In the genomic region with DNA sequence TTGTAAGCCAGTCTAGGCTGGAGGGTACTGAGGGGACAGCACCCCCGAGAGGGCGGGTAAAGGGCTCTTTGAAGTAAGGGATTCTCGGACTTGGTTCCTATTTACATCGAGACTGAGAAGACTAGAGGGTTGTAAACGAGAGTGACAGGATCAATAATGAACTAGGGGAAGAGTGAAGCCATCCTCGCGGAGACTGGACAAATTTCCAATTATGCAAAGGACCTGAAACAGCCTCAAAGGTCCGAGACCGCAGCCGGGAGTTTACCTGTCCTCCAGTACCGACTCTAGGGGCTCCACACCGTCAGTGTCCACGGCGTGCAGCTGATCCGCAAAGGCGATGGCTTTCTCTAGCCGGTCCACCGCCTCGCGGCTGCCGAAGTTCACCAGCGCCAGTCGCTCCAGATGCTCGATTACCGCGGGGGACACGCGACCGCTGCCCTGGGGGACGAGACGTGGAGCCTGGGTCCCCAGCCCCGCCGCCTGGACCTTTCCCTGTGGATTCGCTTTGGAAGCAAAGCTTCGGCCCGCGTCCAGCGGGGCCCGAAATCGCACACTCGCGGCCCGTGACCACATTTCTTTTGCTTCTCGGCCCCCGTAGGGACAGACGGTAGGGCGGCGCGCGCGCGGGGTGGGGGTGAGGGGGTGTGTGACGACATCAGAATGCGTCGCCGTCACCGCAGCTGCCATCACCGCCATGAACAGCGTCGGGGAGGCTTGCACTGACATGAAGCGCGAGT, we compare ENCODE assay signal across 8 mouse cellular contexts. TPM values are rescaled to one million over a fixed set of nuclear protein-coding genes. Genes with fewer than 3 reads are reported as not detected.
DNase-seq lines count a peak whose midpoint lies in the region; ATAC-seq and TF ChIP-seq lines count a peak whose summit lies in the region.

A gene (minus strand): TSS at position 602 of the 737 bp plus-strand sequence.
A gene (plus strand): TSS at position 649 of the 737 bp plus-strand sequence.

- no peaks in the 10 kb centered on the region for H3K27me3 ChIP-seq in ES-Bruce4 (ENCODE audit: control insufficient read depth, insufficient read depth, low read length, poor library complexity, severe bottlenecking)
- H3K27me3 ChIP-seq in forebrain, embryonic 14.5 days (replicated peaks; ENCODE audit: control insufficient read depth, insufficient read depth, low read length), result no peaks in the 10 kb centered on the region
- H3K27me3 ChIP-seq in liver, postnatal 0 days (ENCODE audit: insufficient read depth, low read length), result no peaks in the 10 kb centered on the region
- no peaks in the 10 kb centered on the region for H3K27me3 ChIP-seq in neural tube, embryonic 14.5 days (ENCODE audit: control insufficient read depth, insufficient read depth, low read length)
- no peaks in the 10 kb centered on the region for H3K27me3 ChIP-seq in testis, adult 2 months (ENCODE audit: control insufficient read depth, insufficient read depth, low read length)

- DNase-seq in cerebellum, adult 11 months, result peak; percentile 85
- DNase-seq in forebrain, embryonic 14.5 days (ENCODE audit: low spot score), result peak; percentile 92
- DNase-seq in heart, postnatal 10 days, result peak; percentile 92 to 94
- DNase-seq in layer of hippocampus, adult 11-12 months (ENCODE audit: low spot score), result peak; percentile 86
- peak; percentile 94 for DNase-seq in liver, postnatal 0 days

- under 1% methylated on average over 62 of the region's 62 CpGs for WGBS in forebrain, embryonic 14.5 days
- WGBS in liver, postnatal 0 days (ENCODE audit: insufficient replicate concordance), result under 1% methylated on average over 62 of the region's 62 CpGs
- WGBS in neural tube, embryonic 14.5 days, result under 1% methylated on average over 61 of the region's 62 CpGs

- ATAC-seq in forebrain, embryonic 14.5 days, result peak; percentile 94
- ATAC-seq in liver, postnatal 0 days, result peak; percentile 96
- ATAC-seq in neural tube, embryonic 14.5 days (ENCODE audit: low read depth), result peak; percentile 91

- intact Hi-C loops in heart, postnatal 10 days (cut with DNase I), result loop anchor here (2.0 to 5.0 kb wide), 3 partner anchors 14 to 58 kb away; a partner anchor contains a TSS

- H3K36me3 ChIP-seq in ES-Bruce4 (ENCODE audit: control insufficient read depth, insufficient read depth, low read length, poor library complexity, severe bottlenecking), result peaks cover 31% of the 10 kb centered on the region
- peaks cover 41% of the 10 kb centered on the region for H3K36me3 ChIP-seq in forebrain, embryonic 14.5 days (ENCODE audit: control insufficient read depth, insufficient read depth, low read length)
- peaks cover 42% of the 10 kb centered on the region for H3K36me3 ChIP-seq in liver, postnatal 0 days (replicated peaks; ENCODE audit: insufficient read depth, low read length)
- H3K36me3 ChIP-seq in neural tube, embryonic 14.5 days (ENCODE audit: control insufficient read depth, insufficient read depth, low read length), result peaks cover 25% of the 10 kb centered on the region
- peaks cover 2% of the 10 kb centered on the region; the same call in 1 of the 2 replicates for H3K36me3 ChIP-seq in testis, adult 2 months (ENCODE audit: control insufficient read depth, insufficient read depth, low read length)

- TF ChIP-seq CTCF in ES-Bruce4 (IDR thresholded peaks at IDR 0.05; ENCODE audit: low read depth, low read length), result no peak
- peak; percentile 21 for TF ChIP-seq CTCF in liver, postnatal 0 days (IDR thresholded peaks at IDR 0.05; ENCODE audit: low read depth)
- no peak for TF ChIP-seq CTCF in testis, adult 2 months (IDR thresholded peaks at IDR 0.05; ENCODE audit: control insufficient read depth, insufficient read depth, insufficient replicate concordance, low read depth, low read length)

- H3K4me3 ChIP-seq in ES-Bruce4 (ENCODE audit: low read depth, low read length), result peak within 1 kb of the TSS; percentile 76
- peak within 1 kb of the TSS; percentile 82 for H3K4me3 ChIP-seq in forebrain, embryonic 14.5 days (ENCODE audit: low read depth, low read length)
- H3K4me3 ChIP-seq in liver, postnatal 0 days (ENCODE audit: low read depth, low read length), result peak within 1 kb of the TSS; percentile 95
- H3K4me3 ChIP-seq in neural tube, embryonic 14.5 days (ENCODE audit: low read depth, low read length), result peak within 1 kb of the TSS; percentile 69
- H3K4me3 ChIP-seq in testis, adult 2 months (ENCODE audit: control insufficient read depth, low read depth, low read length), result peak within 1 kb of the TSS; percentile 100

- peak; percentile 34 for TF ChIP-seq POLR2A in ES-Bruce4 (IDR thresholded peaks at IDR 0.05; ENCODE audit: insufficient read depth, low read length)
- peak; percentile 73 for TF ChIP-seq POLR2A in testis, adult 2 months (IDR thresholded peaks at IDR 0.05; ENCODE audit: control insufficient read depth, low read depth, low read length)

- peak within 1 kb of the TSS; percentile 52 for H3K4me2 ChIP-seq in forebrain, embryonic 14.5 days (ENCODE audit: low read length)
- H3K4me2 ChIP-seq in liver, postnatal 0 days (ENCODE audit: low read depth, low read length), result peak within 1 kb of the TSS; percentile 81
- H3K4me2 ChIP-seq in neural tube, embryonic 14.5 days (ENCODE audit: low read depth, low read length), result peak within 1 kb of the TSS; percentile 55

- H3K27ac ChIP-seq in ES-Bruce4 (ENCODE audit: insufficient read depth, low read length), result no peak within 1 kb of the TSS
- peak within 1 kb of the TSS; percentile 65 for H3K27ac ChIP-seq in forebrain, embryonic 14.5 days (ENCODE audit: low read depth, low read length)
- H3K27ac ChIP-seq in liver, postnatal 0 days (ENCODE audit: low read depth), result peak within 1 kb of the TSS; percentile 89
- H3K27ac ChIP-seq in neural tube, embryonic 14.5 days (ENCODE audit: low read depth, low read length), result peak within 1 kb of the TSS; percentile 86
- H3K27ac ChIP-seq in testis, adult 2 months (ENCODE audit: control insufficient read depth, insufficient read depth, low read depth, low read length), result peak within 1 kb of the TSS; percentile 87

- no peaks in the 10 kb centered on the region for H3K4me1 ChIP-seq in ES-Bruce4 (ENCODE audit: control insufficient read depth, insufficient read depth, low read length)
- peaks cover 8% of the 10 kb centered on the region for H3K4me1 ChIP-seq in forebrain, embryonic 14.5 days (ENCODE audit: control insufficient read depth, insufficient read depth, low read length)
- peaks cover 18% of the 10 kb centered on the region for H3K4me1 ChIP-seq in liver, postnatal 0 days (ENCODE audit: insufficient read depth)
- H3K4me1 ChIP-seq in neural tube, embryonic 14.5 days (ENCODE audit: control insufficient read depth, insufficient read depth, low read length), result peaks cover 8% of the 10 kb centered on the region
- peaks cover 2% of the 10 kb centered on the region for H3K4me1 ChIP-seq in testis, adult 2 months (ENCODE audit: control insufficient read depth, insufficient read depth, low read length)

- TF ChIP-seq EP300 in ES-Bruce4 (IDR thresholded peaks at IDR 0.05; ENCODE audit: insufficient read depth, low read depth, low read length), result peak; percentile 70; the same call in 1 of the 2 replicates
- peak; percentile 57; the same call in 1 of the 2 replicates for TF ChIP-seq EP300 in liver, postnatal 0 days (IDR thresholded peaks at IDR 0.05; ENCODE audit: low read depth)

- H3K9me3 ChIP-seq in ES-Bruce4 (replicated peaks; ENCODE audit: control insufficient read depth, insufficient read depth, low read length, poor library complexity, severe bottlenecking), result no peaks in the 10 kb centered on the region
- H3K9me3 ChIP-seq in forebrain, embryonic 14.5 days (replicated peaks; ENCODE audit: control insufficient read depth, low read length), result no peaks in the 10 kb centered on the region
- no peaks in the 10 kb centered on the region for H3K9me3 ChIP-seq in liver, postnatal 0 days (ENCODE audit: low read length)
- H3K9me3 ChIP-seq in neural tube, embryonic 14.5 days (ENCODE audit: control insufficient read depth, low read length), result no peaks in the 10 kb centered on the region

- H3K9ac ChIP-seq in ES-Bruce4 (ENCODE audit: low read depth, poor library complexity, severe bottlenecking), result peak within 1 kb of the TSS; percentile 80
- peak within 1 kb of the TSS; percentile 88 for H3K9ac ChIP-seq in forebrain, embryonic 14.5 days (ENCODE audit: low read length)
- peak within 1 kb of the TSS; percentile 93 for H3K9ac ChIP-seq in liver, postnatal 0 days (replicated peaks)
- H3K9ac ChIP-seq in neural tube, embryonic 14.5 days (replicated peaks; ENCODE audit: low read depth, low read length), result peak within 1 kb of the TSS; percentile 82

RNA-seq across cellular contexts. Expression of the first gene that starts in this region (rescaled TPM):
- polyA plus RNA-seq in ES-Bruce4 (2011; ENCODE audit: insufficient read depth, insufficient read length, low read depth, missing spikeins), result 12.9 and 17.3 TPM in 2 replicates
- polyA plus RNA-seq in forebrain, embryonic 14.5 days (2014; fragmentation: Nextera tagmentation; extraction: Ambion mirVana), result 30.1 and 32.9 TPM in 2 replicates
- total RNA-seq in heart, postnatal 10 days (2021), result 10 to 100 TPM; 16.7 to 18.2 TPM
- polyA plus RNA-seq in liver, postnatal 0 days (2015; fragmentation: Nextera tagmentation; extraction: Ambion mirVana), result 11.7 and 12.1 TPM in 2 replicates
- polyA plus RNA-seq in neural tube, embryonic 14.5 days (2014; fragmentation: Nextera tagmentation; extraction: Ambion mirVana), result 45.4 and 53.5 TPM in 2 replicates
- 11.6 and 16.0 TPM in 2 replicates for polyA plus RNA-seq in testis, adult 2 months (2012; rRNA removed)

RNA-seq across cellular contexts. Expression of the second gene that starts in this region (rescaled TPM):
- 21.6 and 22.9 TPM in 2 replicates for polyA plus RNA-seq in ES-Bruce4 (2011; ENCODE audit: insufficient read depth, insufficient read length, low read depth, missing spikeins)
- 56.4 and 57.6 TPM in 2 replicates for polyA plus RNA-seq in forebrain, embryonic 14.5 days (2014; fragmentation: Nextera tagmentation; extraction: Ambion mirVana)
- 10 to 100 TPM; 23.2 to 24.3 TPM for total RNA-seq in heart, postnatal 10 days (2021)
- 20.3 and 24.2 TPM in 2 replicates for polyA plus RNA-seq in liver, postnatal 0 days (2015; fragmentation: Nextera tagmentation; extraction: Ambion mirVana)
- 54.5 and 59.2 TPM in 2 replicates for polyA plus RNA-seq in neural tube, embryonic 14.5 days (2014; fragmentation: Nextera tagmentation; extraction: Ambion mirVana)
- polyA plus RNA-seq in testis, adult 2 months (2012; rRNA removed), result 7.6 and 8.0 TPM in 2 replicates
